Mouse (Mus musculus): ENCODE data around the gene Syt12. TPM values are rescaled to one million over a fixed set of nuclear protein-coding genes. Genes with fewer than 3 reads are reported as not detected.

The Syt12 gene
- total and polyA plus RNA-seq, 3 experiments: not detected

DNA sequence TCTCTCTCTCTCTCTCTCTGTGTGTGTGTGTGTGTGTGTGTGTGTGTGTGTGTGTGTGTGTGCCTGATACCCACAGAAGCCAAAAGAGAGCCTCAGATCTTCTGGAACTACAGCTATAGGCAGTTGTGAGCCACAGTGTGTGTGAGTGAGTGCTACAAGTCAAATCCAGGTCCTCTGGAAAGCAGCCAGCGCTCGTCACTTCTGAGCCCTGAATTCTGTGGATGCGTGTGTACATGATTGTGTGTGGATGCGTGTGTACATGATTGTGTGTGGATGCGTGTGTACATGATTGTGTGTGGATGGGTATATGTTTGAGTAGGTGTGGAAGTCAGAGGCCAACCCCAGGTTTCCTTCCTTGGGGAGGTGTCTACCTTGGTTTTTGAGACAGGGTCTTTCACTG, 3.7 kb downstream of the Syt12 start:
- no peaks in the 10 kb centered on the region for H3K9me3 ChIP-seq (replicated peaks; ENCODE audit: insufficient read depth, low read length)
- peaks cover 0 to 8% of the 10 kb centered on the region in 2 experiments; a peak in 3 of 4 replicates for H3K4me1 ChIP-seq (ENCODE audit: control insufficient read depth in 1 of 2, insufficient read depth in 2 of 2, low read length in 2 of 2)
- peaks cover 0 to 2% of the 10 kb centered on the region in 2 experiments; a peak in 1 of 4 replicates for H3K36me3 ChIP-seq (ENCODE audit: control insufficient read depth in 1 of 2, insufficient read depth in 2 of 2, low read length in 2 of 2)
- H3K9ac ChIP-seq (ENCODE audit: control insufficient read depth, low read depth, low read length, poor library complexity, severe bottlenecking): no peak overlapping the region
- no peak overlapping the region for H3K27ac ChIP-seq (ENCODE audit: control insufficient read depth, low read depth, low read length)
- TF ChIP-seq USF1 (IDR thresholded peaks at IDR 0.05; ENCODE audit: low read depth, low read length) (no peak), ELF1 (IDR thresholded peaks at IDR 0.05; ENCODE audit: low read depth, low read length) (no peak), ZMIZ1 (IDR thresholded peaks at IDR 0.05; ENCODE audit: low read depth, low read length) (no peak), USF2 (IDR thresholded peaks at IDR 0.05; ENCODE audit: borderline replicate concordance in 1 of 2, insufficient read depth in 1 of 2, low read depth in 1 of 2, low read length in 2 of 2) (no peak), E2F4 (IDR thresholded peaks at IDR 0.05; ENCODE audit: borderline replicate concordance, low read depth, low read length) (no peak), EP300 (IDR thresholded peaks at IDR 0.05; ENCODE audit: low read depth in 1 of 2, low read length in 2 of 2) (no peak), BHLHE40 (IDR thresholded peaks at IDR 0.05; ENCODE audit: borderline replicate concordance, low read depth, low read length) (no peak), SIN3A (IDR thresholded peaks at IDR 0.05; ENCODE audit: low read length) (no peak), TBP (IDR thresholded peaks at IDR 0.05; ENCODE audit: low read depth, low read length) (no peak), CTCF (IDR thresholded peaks at IDR 0.05 in 2 of 3, conservative IDR thresholded peaks at IDR 0.05 in 1 of 3; ENCODE audit: control insufficient read depth in 1 of 3, insufficient read depth in 1 of 3, low read depth in 2 of 3, low read length in 3 of 3, poor library complexity in 1 of 3, severe bottlenecking in 1 of 3) (no peak), MAFK (IDR thresholded peaks at IDR 0.05; ENCODE audit: borderline replicate concordance, low read depth, low read length) (no peak), TCF12 (IDR thresholded peaks at IDR 0.05; ENCODE audit: low read depth, low read length) (no peak)
- no peaks in the 10 kb centered on the region for H3K27me3 ChIP-seq (ENCODE audit: control insufficient read depth in 1 of 2, insufficient read depth in 2 of 2, low read length in 2 of 2)
- no peak overlapping the region for H3K4me3 ChIP-seq (ENCODE audit: control insufficient read depth in 1 of 2, insufficient read depth in 1 of 2, low read depth in 2 of 2, low read length in 2 of 2)
- no peaks in the 10 kb centered on the region for H3K79me2 ChIP-seq (ENCODE audit: control insufficient read depth, insufficient read depth, low read length, poor library complexity)
- DNase-seq (ENCODE audit: low read depth, low spot score): no peak

DNA sequence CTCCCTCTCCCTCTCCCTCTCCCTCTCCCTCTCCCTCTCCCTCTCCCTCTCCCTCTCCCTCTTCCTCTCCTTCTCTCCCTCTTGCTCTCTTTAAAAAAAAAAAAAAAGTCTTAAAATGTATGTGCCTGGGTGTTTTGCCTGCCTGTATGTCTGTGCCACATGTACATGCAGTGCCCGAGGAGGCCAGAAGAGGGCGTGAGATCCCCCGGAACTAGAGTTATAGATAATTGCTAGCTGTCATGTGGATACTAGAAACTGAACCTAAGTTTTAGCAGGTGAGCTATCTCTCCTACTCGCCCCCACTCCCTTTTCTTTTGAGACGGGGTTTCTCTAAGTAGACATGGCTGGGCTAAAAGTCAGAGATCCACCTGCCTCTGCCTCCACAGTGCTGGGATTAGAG, 8.9 kb downstream of the Syt12 start:
- no peaks in the 10 kb centered on the region for H3K9me3 ChIP-seq (replicated peaks; ENCODE audit: insufficient read depth, low read length)
- H3K4me3 ChIP-seq (ENCODE audit: control insufficient read depth in 1 of 2, insufficient read depth in 1 of 2, low read depth in 2 of 2, low read length in 2 of 2): no peak overlapping the region
- no peaks in the 10 kb centered on the region for H3K27me3 ChIP-seq (ENCODE audit: control insufficient read depth in 1 of 2, insufficient read depth in 2 of 2, low read length in 2 of 2)
- H3K79me2 ChIP-seq (ENCODE audit: control insufficient read depth, insufficient read depth, low read length, poor library complexity): no peaks in the 10 kb centered on the region
- H3K27ac ChIP-seq (ENCODE audit: control insufficient read depth, low read depth, low read length): no peak overlapping the region
- DNase-seq (ENCODE audit: low read depth, low spot score): peak; percentile 76
- no peak overlapping the region for H3K9ac ChIP-seq (ENCODE audit: control insufficient read depth, low read depth, low read length, poor library complexity, severe bottlenecking)
- H3K36me3 ChIP-seq (ENCODE audit: control insufficient read depth in 1 of 2, insufficient read depth in 2 of 2, low read length in 2 of 2): peaks cover 0 to 2% of the 10 kb centered on the region in 2 experiments; a peak in 2 of 4 replicates
- H3K4me1 ChIP-seq (ENCODE audit: control insufficient read depth in 1 of 2, insufficient read depth in 2 of 2, low read length in 2 of 2): peaks cover 0 to 18% of the 10 kb centered on the region in 2 experiments; a peak in 2 of 4 replicates
- TF ChIP-seq ELF1 (IDR thresholded peaks at IDR 0.05; ENCODE audit: low read depth, low read length) (0 out of 2 replicates have a peak, but pooled peaks have one; percentile 42), USF1 (IDR thresholded peaks at IDR 0.05; ENCODE audit: low read depth, low read length) (no peak), SMC3 (IDR thresholded peaks at IDR 0.05; ENCODE audit: low read depth, low read length) (peak; percentile 61), ETS1 (IDR thresholded peaks at IDR 0.05; ENCODE audit: low read depth, low read length) (no peak), ZNF384 (IDR thresholded peaks at IDR 0.05; ENCODE audit: low read depth, low read length) (peak; percentile 41; the same call in 1 of the 2 replicates), SIN3A (IDR thresholded peaks at IDR 0.05; ENCODE audit: low read length) (0 out of 2 replicates have a peak, but pooled peaks have one; percentile 9), UBTF (IDR thresholded peaks at IDR 0.05; ENCODE audit: borderline replicate concordance, insufficient read depth, low read depth, low read length) (no peak), GATA1 (IDR thresholded peaks at IDR 0.05; ENCODE audit: low read depth, low read length) (peak; percentile 38; the same call in 1 of the 2 replicates), NELFE (IDR thresholded peaks at IDR 0.05; ENCODE audit: low read depth, low read length) (no peak), MEF2A (IDR thresholded peaks at IDR 0.05; ENCODE audit: extremely low read depth, insufficient replicate concordance, low read depth, low read length, poor library complexity, severe bottlenecking) (no peak), CHD1 (IDR thresholded peaks at IDR 0.05; ENCODE audit: low read depth, low read length) (no peak), CTCF (IDR thresholded peaks at IDR 0.05 in 2 of 3, conservative IDR thresholded peaks at IDR 0.05 in 1 of 3; ENCODE audit: control insufficient read depth in 1 of 3, insufficient read depth in 1 of 3, low read depth in 2 of 3, low read length in 3 of 3, poor library complexity in 1 of 3, severe bottlenecking in 1 of 3) (peak; percentile 71 to 80 (median 74)), TCF12 (IDR thresholded peaks at IDR 0.05; ENCODE audit: low read depth, low read length) (no peak), HCFC1 (IDR thresholded peaks at IDR 0.05; ENCODE audit: low read depth, low read length) (no peak), RAD21 (IDR thresholded peaks at IDR 0.05; ENCODE audit: low read depth, low read length) (peak; percentile 50), EP300 (IDR thresholded peaks at IDR 0.05; ENCODE audit: low read depth in 1 of 2, low read length in 2 of 2) (no peak)
